Mouse (Mus musculus) mesoderm, embryonic 11.5 days (tissue): ENCODE results near the gene Gm3488.
"Not testable (repeated sequence)": the region's sequence is repeated elsewhere in the genome, so short reads cannot be mapped to it uniquely, and the experiment has no call there.

Experiments
- DNase-seq: peaks from one replicate; pipeline ENCODE4 v3.0.0-alpha.2; 2012; ENCODE audit warnings: low read depth, low spot score

Gene Gm3488

DNA sequence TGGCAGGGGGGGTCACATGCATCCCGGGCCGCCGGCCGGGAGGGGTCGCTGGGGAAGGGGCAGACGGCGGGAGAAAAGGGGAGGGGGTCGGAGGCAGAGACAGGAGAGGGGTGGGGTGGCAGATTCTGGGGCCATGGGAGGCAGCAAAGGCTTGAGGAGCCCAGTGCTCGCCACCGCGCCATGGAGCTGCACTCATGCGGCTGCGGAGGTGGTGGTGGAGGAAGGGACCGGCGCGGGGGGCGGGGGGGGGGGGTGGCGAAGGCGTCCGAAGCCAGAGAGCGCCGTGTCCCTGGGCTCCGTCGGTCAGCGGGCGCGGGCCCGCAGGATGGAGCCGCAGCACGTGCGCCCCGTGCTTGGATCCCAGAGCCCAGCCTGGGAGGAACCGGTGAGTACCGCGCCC lies at the start of gene Gm3488:
Gm3488 (plus strand) TSS at position 301 of the 400 bp plus-strand sequence.
- not testable (repeated sequence) for DNase-seq

DNA sequence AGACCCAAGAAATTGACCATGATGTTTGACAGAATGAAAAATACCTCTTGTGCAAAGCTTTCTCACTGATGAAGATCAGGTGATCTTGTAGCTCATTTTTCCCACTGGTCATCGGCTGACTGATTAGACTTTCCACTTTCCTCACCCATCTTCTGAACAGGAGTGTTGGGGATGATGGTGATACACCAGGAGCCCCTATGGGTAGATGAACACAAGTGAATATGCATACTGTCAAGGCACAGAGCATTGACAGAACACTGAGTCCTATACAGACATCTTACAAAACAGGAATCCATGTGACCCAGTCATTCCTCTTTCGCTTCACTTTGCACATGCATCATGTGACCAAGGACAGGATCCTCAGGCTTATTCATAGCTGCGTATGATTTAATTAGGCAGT lies 46.1 kb upstream of the Gm3488 start, which contains the start of gene Gm3194:
Gm3194 (minus strand) TSS at position 101 of the 400 bp plus-strand sequence.
- DNase-seq = not testable (repeated sequence)

- not testable (repeated sequence) for DNase-seq
These were observed 41.0 kb upstream of the Gm3488 start for GRCm38 (mm10) chr14:5460469-5460868.

GRCm38 (mm10) chr14:5477730-5478129 lies 23.7 kb upstream of the Gm3488 start, which contains the start of gene Gm8246:
TSS of gene Gm8246 (minus strand) at chr14:5477830.
- DNase-seq = not testable (repeated sequence)

DNA sequence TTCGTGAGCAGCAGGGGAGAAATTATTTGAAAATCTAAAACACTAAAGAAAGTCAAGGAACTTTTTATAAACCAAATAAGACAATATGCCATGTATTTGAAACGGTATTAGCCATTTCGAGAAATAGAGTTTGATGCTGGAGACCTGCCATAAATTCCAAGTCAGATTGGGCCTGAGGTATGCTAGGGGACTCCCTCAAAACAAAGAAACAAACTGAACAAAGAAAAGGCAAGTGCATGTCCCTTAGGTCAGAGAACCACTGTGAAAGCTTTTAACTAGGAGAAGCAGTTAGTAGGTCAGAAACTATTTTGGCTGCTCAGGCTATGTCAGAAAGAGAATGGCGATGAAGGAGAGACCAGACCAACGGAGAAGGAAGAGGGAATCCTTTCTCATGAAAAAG lies 17.6 kb upstream of the Gm3488 start, which contains the start of gene Gm3187:
Gm3187 (plus strand) TSS at position 301 of the 400 bp plus-strand sequence.
- DNase-seq = not testable (repeated sequence)

GRCm38 (mm10) chr14:5538196-5538595 lies 36.7 kb downstream of the Gm3488 start, which contains the start of gene Gm3532:
TSS of gene Gm3532 (plus strand) at chr14:5538496.
- DNase-seq = not testable (repeated sequence)
